Mouse (Mus musculus) inflammation-experienced regulatory T-cells, adult 6 months (primary cell): ENCODE data around the gene Sbf2. TPM values are rescaled to one million over a fixed set of nuclear protein-coding genes. Genes with fewer than 3 reads are reported as not detected.
A peak's percentile ranks its signal among the peaks of the same experiment; 100 is the strongest.

Source experiments
- ATAC-seq: one replicate; pipeline ENCODE4 v1.8.0; 2017
- polyA plus RNA-seq, 3 experiments: library from polyadenylated mRNA; unstranded; fragments of 100-300 nt; shearing (Covaris generic); gene quantifications; one replicate each; pipeline ENCODE4 v1.2.1; 2017

The Sbf2 gene
- polyA plus RNA-seq, 3 experiments from 2014 or later = 0.40 to 2.9 (median 2.1) TPM

DNA sequence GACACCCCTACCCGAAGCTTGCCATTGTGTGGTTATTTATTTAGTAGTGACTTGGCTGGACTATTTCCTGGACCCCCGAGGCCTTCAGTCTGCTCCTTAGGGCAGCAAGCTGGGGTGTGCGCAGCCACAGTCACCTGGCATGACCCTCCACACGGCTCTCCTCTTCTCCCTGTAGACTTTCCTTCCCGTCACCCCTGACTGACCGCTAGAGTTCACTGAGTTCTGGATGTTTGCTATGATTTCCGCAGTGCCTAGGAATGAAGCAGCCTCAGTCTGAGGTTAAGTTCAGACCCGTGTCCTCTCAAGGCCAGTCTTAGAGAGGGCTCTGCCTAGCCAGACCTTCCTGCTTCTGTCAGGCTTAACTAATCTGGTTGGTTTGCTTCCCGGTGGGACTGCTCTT lies 342.9 kb downstream of the Sbf2 start:
- no peak for ATAC-seq

- ATAC-seq = no peak
Measured at GRCm38 (mm10) chr7:110270455-110270854, 344.3 kb downstream of the Sbf2 start.

DNA sequence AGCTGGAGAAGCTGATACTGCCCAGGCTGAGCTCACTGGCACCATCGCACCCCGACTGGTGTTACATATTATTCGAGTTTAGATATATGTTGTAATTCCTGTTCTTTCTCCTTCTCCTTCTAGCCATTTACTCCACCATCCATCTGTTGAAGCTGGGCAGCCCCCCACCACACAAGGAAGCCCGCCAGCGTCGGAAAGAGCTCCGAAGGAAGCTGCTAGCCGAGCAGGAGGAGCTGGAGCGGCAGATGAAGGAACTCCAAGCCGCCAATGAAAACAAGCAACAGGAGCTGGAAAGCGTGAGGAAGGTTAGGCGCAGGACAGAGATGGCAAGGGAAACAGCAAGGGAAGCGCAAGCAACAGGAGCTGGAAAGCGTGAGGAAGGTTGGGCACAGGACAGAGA lies 344.9 kb downstream of the Sbf2 start:
- ATAC-seq = no peak

- no peak for ATAC-seq
Measured at GRCm38 (mm10) chr7:110268511-110268910, 346.2 kb downstream of the Sbf2 start.

- no peak for ATAC-seq
Measured at GRCm38 (mm10) chr7:110267994-110268393, 346.7 kb downstream of the Sbf2 start.

GRCm38 (mm10) chr7:110267014-110267413 lies 347.7 kb downstream of the Sbf2 start:
- ATAC-seq = no peak

- ATAC-seq = peak; percentile 92
Measured at GRCm38 (mm10) chr7:110265796-110266195, 348.9 kb downstream of the Sbf2 start.

GRCm38 (mm10) chr7:110263474-110263873 lies 351.2 kb downstream of the Sbf2 start:
- no peak for ATAC-seq

- no peak for ATAC-seq
Measured at GRCm38 (mm10) chr7:110262661-110263060, 352.1 kb downstream of the Sbf2 start.

DNA sequence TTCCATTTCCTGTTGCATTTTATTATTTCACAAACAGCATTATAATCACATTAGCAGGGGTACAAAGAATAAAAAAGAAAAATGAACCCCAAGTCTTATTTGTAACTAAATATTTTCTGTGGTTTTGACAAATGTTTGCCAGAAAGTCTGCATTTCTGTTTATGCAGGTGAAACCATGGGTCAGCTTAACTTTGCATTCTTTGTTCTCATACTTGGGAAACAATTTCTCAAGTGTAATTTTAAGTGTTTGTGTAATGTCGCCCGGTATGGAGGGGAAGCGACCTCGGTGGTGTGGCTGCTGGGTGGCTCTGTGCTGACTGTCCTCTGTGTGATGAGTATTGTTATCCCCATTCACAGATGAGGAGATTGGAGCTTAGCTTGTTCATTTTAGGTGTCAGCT lies 352.9 kb downstream of the Sbf2 start:
- no peak for ATAC-seq

DNA sequence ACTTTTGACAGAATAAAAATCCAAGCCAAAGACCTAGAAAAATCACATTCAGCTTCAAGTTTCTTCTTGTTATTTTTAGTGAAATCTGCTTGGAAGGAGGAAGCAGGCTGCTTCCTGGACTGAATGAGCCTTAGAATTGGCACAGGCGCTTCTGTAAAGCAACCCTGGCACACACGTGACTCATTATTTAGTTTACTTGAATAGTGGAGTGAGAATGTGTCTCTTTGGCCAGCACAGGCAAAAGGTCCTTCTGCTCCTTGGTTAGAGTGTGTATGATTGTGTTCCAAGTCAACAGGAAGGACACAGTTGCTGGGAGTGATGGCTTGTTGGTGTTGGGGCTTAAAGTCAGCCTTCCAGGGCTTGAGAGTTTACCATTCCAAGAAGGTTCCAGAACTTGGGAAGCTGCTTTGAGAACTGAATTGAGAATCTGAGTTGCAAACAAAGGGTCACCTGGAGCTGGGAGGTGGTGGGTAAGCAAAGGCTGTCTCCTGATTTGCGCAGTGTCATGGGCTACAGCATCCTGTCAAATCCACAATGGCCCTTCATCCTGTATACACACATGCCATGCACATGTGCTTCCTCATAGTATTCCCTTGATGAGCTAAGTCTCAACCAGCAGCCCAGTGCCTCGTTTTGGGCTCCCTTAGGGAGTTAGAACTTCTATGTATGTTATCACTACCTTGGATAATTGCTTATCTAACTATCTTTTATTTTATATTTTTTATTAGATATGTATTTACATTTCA lies 354.6 kb downstream of the Sbf2 start:
- peak; percentile 68 for ATAC-seq

DNA sequence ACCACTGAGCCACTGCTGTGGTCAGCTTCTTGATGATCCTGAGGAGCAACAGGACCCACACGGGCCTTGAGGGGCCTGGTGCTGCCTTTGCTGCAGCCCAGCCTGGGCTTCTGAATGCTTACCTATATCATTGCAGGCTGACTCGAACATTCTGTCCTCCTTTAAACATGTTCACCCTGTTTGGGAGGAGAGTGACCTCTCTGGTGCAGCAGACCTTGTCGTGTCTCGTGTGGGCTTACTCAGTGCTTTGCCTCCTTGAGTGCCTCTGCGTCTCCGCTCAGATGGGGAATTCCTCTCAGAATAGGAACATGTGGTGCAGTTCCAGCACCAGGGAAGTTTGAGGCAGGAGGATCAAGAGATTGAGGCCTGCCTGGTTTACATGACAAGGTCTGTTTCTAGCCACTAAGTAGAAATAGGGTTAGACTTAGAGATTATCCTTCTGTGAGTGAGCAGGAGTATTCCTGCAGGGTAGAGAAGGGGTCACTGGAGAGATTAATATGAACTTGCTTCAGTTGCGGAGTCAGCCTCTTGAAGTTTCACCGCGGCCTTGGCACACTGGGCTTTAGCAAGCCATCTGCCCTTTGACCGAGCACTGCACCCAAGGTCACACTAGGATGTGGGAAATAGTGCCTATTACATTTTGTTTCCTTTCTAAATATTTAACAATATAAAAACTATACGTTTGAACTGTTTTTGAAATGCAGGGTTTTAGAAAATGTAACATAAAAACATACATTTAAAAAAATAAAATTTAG lies 356.3 kb downstream of the Sbf2 start:
- ATAC-seq = no peak

Other genes starting within 250 kb of the Sbf2 start
- not detected for gene Adm, start 12.7 kb upstream of the Sbf2 start, polyA plus RNA-seq
- gene Ampd3, start 153.3 kb upstream of the Sbf2 start, polyA plus RNA-seq = 1 to 10 TPM; 1.5 to 6.0 (median 5.0) TPM
- 10 to 100 TPM; 13.0 to 20.0 (median 13.1) TPM for gene Rnf141, start 229.5 kb upstream of the Sbf2 start, polyA plus RNA-seq
- not detected for gene Lyve1, start 248.3 kb upstream of the Sbf2 start, polyA plus RNA-seq